Mouse (Mus musculus): ENCODE measurements around the gene Zcchc4. TPM values are rescaled to one million over a fixed set of nuclear protein-coding genes. Genes with fewer than 3 reads are reported as not detected.

The Zcchc4 gene
- polyA plus RNA-seq, 1 experiment from 2014 or later = 14.6 TPM

- Histone ChIP-seq H3K4me2 (no peak overlapping the region), H3K4me3 (no peak overlapping the region), H3K9ac (no peak overlapping the region), H3K27me3 (no peaks in the 10 kb centered on the region), H3K36me3 (peaks cover 25% of the 10 kb centered on the region), H3K27ac (no peak overlapping the region), H3K9me3 (no peaks in the 10 kb centered on the region), H3K4me1 (0 out of 2 replicates have a peak, but pooled peaks cover 3% of the 10 kb centered on the region)
- WGBS = 61% methylated on average over 4 of the region's 4 CpGs
- no peak for ATAC-seq (ENCODE audit: insufficient number of reproducible peaks, low FRiP score, low TSS enrichment, low read depth)
Observed at GRCm38 (mm10) chr5:52805801-52806200, 30.6 kb downstream of the Zcchc4 start.

GRCm38 (mm10) chr5:52806349-52806748 is 31.1 kb downstream of the Zcchc4 start:
- no peaks in the 10 kb centered on the region for H3K9me3 ChIP-seq
- no peak overlapping the region for H3K9ac ChIP-seq
- WGBS = 41% methylated on average over 8 of the region's 8 CpGs
- no peak overlapping the region for H3K27ac ChIP-seq
- no peak overlapping the region for H3K4me3 ChIP-seq
- H3K27me3 ChIP-seq = no peaks in the 10 kb centered on the region
- 0 out of 2 replicates have a peak, but pooled peaks cover 3% of the 10 kb centered on the region for H3K4me1 ChIP-seq
- no peak overlapping the region for H3K4me2 ChIP-seq
- peaks cover 25% of the 10 kb centered on the region for H3K36me3 ChIP-seq
- no peak for ATAC-seq (ENCODE audit: insufficient number of reproducible peaks, low FRiP score, low TSS enrichment, low read depth)

- H3K27ac ChIP-seq = no peak overlapping the region
- no peak overlapping the region for H3K4me2 ChIP-seq
- ATAC-seq (ENCODE audit: insufficient number of reproducible peaks, low FRiP score, low TSS enrichment, low read depth) = no peak
Observed at GRCm38 (mm10) chr5:52807030-52807429, 31.8 kb downstream of the Zcchc4 start.

GRCm38 (mm10) chr5:52810446-52810845 is 35.2 kb downstream of the Zcchc4 start:
- H3K9ac ChIP-seq = no peak overlapping the region
- H3K9me3 ChIP-seq = no peaks in the 10 kb centered on the region
- H3K4me2 ChIP-seq = no peak overlapping the region
- no peak overlapping the region for H3K4me3 ChIP-seq
- 0 out of 2 replicates have a peak, but pooled peaks cover 3% of the 10 kb centered on the region for H3K4me1 ChIP-seq
- H3K27me3 ChIP-seq = no peaks in the 10 kb centered on the region
- WGBS = 92% methylated on average over 6 of the region's 6 CpGs
- no peak overlapping the region for H3K27ac ChIP-seq
- peaks cover 34% of the 10 kb centered on the region for H3K36me3 ChIP-seq
- no peak for ATAC-seq (ENCODE audit: insufficient number of reproducible peaks, low FRiP score, low TSS enrichment, low read depth)

More at GRCm38 (mm10) chr5:52807030-52807429, 31.8 kb downstream of the Zcchc4 start:
- 55% methylated on average over 7 of the region's 7 CpGs for WGBS
- H3K27me3 ChIP-seq = no peaks in the 10 kb centered on the region
- no peak overlapping the region for H3K9ac ChIP-seq
- H3K4me1 ChIP-seq = 0 out of 2 replicates have a peak, but pooled peaks cover 3% of the 10 kb centered on the region
- H3K9me3 ChIP-seq = no peaks in the 10 kb centered on the region
- no peak overlapping the region for H3K4me3 ChIP-seq
- H3K36me3 ChIP-seq = peaks cover 22% of the 10 kb centered on the region

- no peak overlapping the region for H3K4me2 ChIP-seq
- H3K27ac ChIP-seq = no peak overlapping the region
- 85% methylated on average over 14 of the region's 14 CpGs for WGBS
- H3K4me3 ChIP-seq = no peak overlapping the region
- no peak for ATAC-seq (ENCODE audit: insufficient number of reproducible peaks, low FRiP score, low TSS enrichment, low read depth)
- peaks cover 40% of the 10 kb centered on the region for H3K36me3 ChIP-seq
- H3K4me1 ChIP-seq = 0 out of 2 replicates have a peak, but pooled peaks cover 3% of the 10 kb centered on the region
- no peak overlapping the region for H3K9ac ChIP-seq
- no peaks in the 10 kb centered on the region for H3K27me3 ChIP-seq
- H3K9me3 ChIP-seq = no peaks in the 10 kb centered on the region
Observed at GRCm38 (mm10) chr5:52811056-52811455, 35.8 kb downstream of the Zcchc4 start.

GRCm38 (mm10) chr5:52812456-52812855 is 37.2 kb downstream of the Zcchc4 start:
- Histone ChIP-seq H3K27me3 (no peaks in the 10 kb centered on the region), H3K4me2 (no peak overlapping the region), H3K9me3 (no peaks in the 10 kb centered on the region), H3K4me1 (no peaks in the 10 kb centered on the region), H3K9ac (no peak overlapping the region), H3K27ac (no peak overlapping the region), H3K4me3 (no peak overlapping the region), H3K36me3 (peaks cover 45% of the 10 kb centered on the region)
- no peak for ATAC-seq (ENCODE audit: insufficient number of reproducible peaks, low FRiP score, low TSS enrichment, low read depth)
- 82% methylated on average over 10 of the region's 10 CpGs for WGBS

GRCm38 (mm10) chr5:52813312-52813711 is 38.1 kb downstream of the Zcchc4 start:
- H3K9ac ChIP-seq = no peak overlapping the region
- H3K4me2 ChIP-seq = no peak overlapping the region
- WGBS = 83% methylated on average over 7 of the region's 7 CpGs
- ATAC-seq (ENCODE audit: insufficient number of reproducible peaks, low FRiP score, low TSS enrichment, low read depth) = no peak
- H3K27me3 ChIP-seq = no peaks in the 10 kb centered on the region
- H3K27ac ChIP-seq = no peak overlapping the region
- no peaks in the 10 kb centered on the region for H3K9me3 ChIP-seq
- no peaks in the 10 kb centered on the region for H3K4me1 ChIP-seq
- peaks cover 42% of the 10 kb centered on the region for H3K36me3 ChIP-seq
- no peak overlapping the region for H3K4me3 ChIP-seq

GRCm38 (mm10) chr5:52818676-52819075 is 43.5 kb downstream of the Zcchc4 start:
- WGBS = 93% methylated on average over 7 of the region's 7 CpGs
- no peaks in the 10 kb centered on the region for H3K4me1 ChIP-seq
- peaks cover 38% of the 10 kb centered on the region for H3K36me3 ChIP-seq
- no peak overlapping the region for H3K4me3 ChIP-seq
- H3K4me2 ChIP-seq = no peak overlapping the region
- ATAC-seq (ENCODE audit: insufficient number of reproducible peaks, low FRiP score, low TSS enrichment, low read depth) = no peak
- no peak overlapping the region for H3K9ac ChIP-seq
- no peaks in the 10 kb centered on the region for H3K9me3 ChIP-seq
- no peak overlapping the region for H3K27ac ChIP-seq
- no peaks in the 10 kb centered on the region for H3K27me3 ChIP-seq

GRCm38 (mm10) chr5:52821691-52822090 is 46.5 kb downstream of the Zcchc4 start:
- Histone ChIP-seq H3K36me3 (peaks cover 28% of the 10 kb centered on the region), H3K4me1 (no peaks in the 10 kb centered on the region), H3K4me3 (no peak overlapping the region), H3K9me3 (no peaks in the 10 kb centered on the region), H3K9ac (no peak overlapping the region), H3K27ac (no peak overlapping the region), H3K4me2 (no peak overlapping the region), H3K27me3 (no peaks in the 10 kb centered on the region)
- no peak for ATAC-seq (ENCODE audit: insufficient number of reproducible peaks, low FRiP score, low TSS enrichment, low read depth)
- 15% methylated on average over 3 of the region's 3 CpGs for WGBS

- WGBS = 85% methylated on average over 4 of the region's 4 CpGs
- H3K9me3 ChIP-seq = no peaks in the 10 kb centered on the region
- no peak for ATAC-seq (ENCODE audit: insufficient number of reproducible peaks, low FRiP score, low TSS enrichment, low read depth)
Observed at GRCm38 (mm10) chr5:52827923-52828322, 52.7 kb downstream of the Zcchc4 start.

GRCm38 (mm10) chr5:52833005-52833404 is 57.8 kb downstream of the Zcchc4 start:
- no peak overlapping the region for H3K9ac ChIP-seq

More at GRCm38 (mm10) chr5:52827923-52828322, 52.7 kb downstream of the Zcchc4 start:
- H3K4me1 ChIP-seq = 0 out of 2 replicates have a peak, but pooled peaks cover 3% of the 10 kb centered on the region
- peaks cover 14% of the 10 kb centered on the region for H3K36me3 ChIP-seq
- no peak overlapping the region for H3K9ac ChIP-seq
- no peak overlapping the region for H3K4me2 ChIP-seq
- no peak overlapping the region for H3K4me3 ChIP-seq
- H3K27ac ChIP-seq = no peak overlapping the region
- H3K27me3 ChIP-seq = no peaks in the 10 kb centered on the region

GRCm38 (mm10) chr5:52833761-52834274 is 58.6 kb downstream of the Zcchc4 start, which contains the start of gene Anapc4:
Gene Anapc4 (plus strand): TSS chr5:52834012.
- peak within 1 kb of the TSS; percentile 81 for H3K4me3 ChIP-seq
- H3K4me1 ChIP-seq = peaks cover 24% of the 10 kb centered on the region
- H3K4me2 ChIP-seq = peak within 1 kb of the TSS; percentile 66
- H3K36me3 ChIP-seq = peaks cover 24% of the 10 kb centered on the region
- H3K9me3 ChIP-seq = no peaks in the 10 kb centered on the region
- WGBS = under 1% methylated on average over 50 of the region's 50 CpGs
- peak; percentile 98 for ATAC-seq (ENCODE audit: insufficient number of reproducible peaks, low FRiP score, low TSS enrichment, low read depth)
- peak within 1 kb of the TSS; percentile 96 for H3K27ac ChIP-seq
- H3K27me3 ChIP-seq = no peaks in the 10 kb centered on the region
- peak within 1 kb of the TSS; percentile 86 for H3K9ac ChIP-seq

More at GRCm38 (mm10) chr5:52833005-52833404, 57.8 kb downstream of the Zcchc4 start:
- H3K9me3 ChIP-seq = no peaks in the 10 kb centered on the region
- H3K4me2 ChIP-seq = peak overlapping the region; percentile 66
- H3K36me3 ChIP-seq = peaks cover 19% of the 10 kb centered on the region
- H3K27me3 ChIP-seq = no peaks in the 10 kb centered on the region
- peak overlapping the region; percentile 81 for H3K4me3 ChIP-seq
- ATAC-seq (ENCODE audit: insufficient number of reproducible peaks, low FRiP score, low TSS enrichment, low read depth) = no peak
- peak overlapping the region; percentile 96 for H3K27ac ChIP-seq
- peaks cover 24% of the 10 kb centered on the region for H3K4me1 ChIP-seq

Data from limb, embryonic 15.5 days (tissue).